In the genomic region with DNA sequence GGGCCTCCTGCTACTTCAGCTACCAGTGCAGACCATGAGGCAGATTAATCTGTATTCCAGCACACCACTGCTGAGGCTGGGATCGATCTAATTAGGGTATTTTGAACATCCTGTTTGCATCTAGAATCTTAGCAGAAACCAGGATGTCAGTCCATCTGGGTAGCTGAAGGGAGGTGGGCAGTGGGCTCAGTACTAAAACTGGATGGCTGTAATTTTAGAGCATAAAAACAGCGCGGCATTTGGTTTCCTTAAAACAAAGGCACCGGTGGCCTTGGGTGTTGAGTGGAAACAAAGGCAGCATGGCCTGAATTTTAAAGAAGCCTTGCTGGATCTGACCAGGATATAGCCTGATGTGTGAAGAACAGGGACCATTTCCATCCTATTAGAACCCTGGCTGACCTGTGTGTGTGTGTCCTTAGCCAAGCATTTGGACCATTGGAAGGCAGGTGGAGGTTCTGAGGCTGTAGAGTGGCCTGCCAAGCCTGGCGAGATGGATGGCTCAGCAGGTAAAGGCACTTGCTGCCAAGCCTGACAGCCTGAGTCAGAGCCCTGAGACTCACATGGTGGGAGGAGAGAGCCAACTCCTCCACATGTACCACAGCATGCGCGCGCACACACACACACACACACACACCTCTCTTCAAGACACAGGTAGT, we compare ENCODE assay signal across 16 mouse cellular contexts. TPM values are rescaled to one million over a fixed set of nuclear protein-coding genes. Genes with fewer than 3 reads are reported as not detected.
DNase-seq lines count a peak whose midpoint lies in the region; ATAC-seq lines count a peak whose summit lies in the region.
"Had no signal": no experiment of that assay in that cellular context is flagged by ENCODE, and none has a peak within 500 bp of the region (broad histone marks: within the 10 kb centered on the region; RNA-seq: fewer than 3 reads in every experiment).

No protein-coding gene starts in this region.

- no peak for DNase-seq in midbrain, embryonic 10.5 days (ENCODE audit: low spot score)
- no peak for DNase-seq in midbrain, embryonic 11.5 days (ENCODE audit: low spot score, missing footprints)
- peak; percentile 95 for DNase-seq in cerebellum, adult 9-10 months
- no peak for DNase-seq in Muller cell, postnatal 12 days (ENCODE audit: inconsistent ontology term)
- DNase-seq in urinary bladder, adult 18-20 months (ENCODE audit: low spot score in 2 of 2) = no peak
- DNase-seq in kidney, adult 9 months = no peak
- DNase-seq: adrenal gland, postnatal 25 days; gastrocnemius, adult 2 months; kidney, postnatal 36 days; right cerebral cortex, postnatal 25 days had no signal

- WGBS in midbrain, embryonic 10.5 days = 94% methylated on average over 8 of the region's 8 CpGs
- 85% methylated on average over 8 of the region's 8 CpGs for WGBS in midbrain, embryonic 11.5 days
- 68% methylated on average over 8 of the region's 8 CpGs for WGBS in hindbrain, embryonic 15.5 days

- H3K4me2 ChIP-seq in midbrain, embryonic 11.5 days = no peak overlapping the region
- no peak overlapping the region for H3K4me2 ChIP-seq in hindbrain, embryonic 15.5 days

- no peak overlapping the region for H3K9ac ChIP-seq in midbrain, embryonic 11.5 days (ENCODE audit: low read length)
- H3K9ac ChIP-seq in hindbrain, embryonic 15.5 days = no peak overlapping the region
- H3K9ac ChIP-seq: liver, embryonic 14.5 days had no signal

- ATAC-seq in midbrain, embryonic 11.5 days (ENCODE audit: low FRiP score) = no peak
- ATAC-seq in hindbrain, embryonic 15.5 days (ENCODE audit: low FRiP score, low read depth) = no peak
- ATAC-seq: intestine, embryonic 16.5 days had no signal

- peaks cover 6% of the 10 kb centered on the region; the same call in 1 of the 2 replicates for H3K4me1 ChIP-seq in midbrain, embryonic 10.5 days
- H3K4me1 ChIP-seq in midbrain, embryonic 11.5 days (ENCODE audit: control insufficient read depth, insufficient read depth, low read length) = no peaks in the 10 kb centered on the region
- peaks cover 42% of the 10 kb centered on the region for H3K4me1 ChIP-seq in hindbrain, embryonic 15.5 days (replicated peaks)

- no peaks in the 10 kb centered on the region for H3K27me3 ChIP-seq in midbrain, embryonic 10.5 days (ENCODE audit: low read depth, poor library complexity, severe bottlenecking)
- H3K27me3 ChIP-seq in midbrain, embryonic 11.5 days (ENCODE audit: control insufficient read depth, insufficient read depth, low read length) = no peaks in the 10 kb centered on the region
- no peaks in the 10 kb centered on the region for H3K27me3 ChIP-seq in hindbrain, embryonic 15.5 days
- H3K27me3 ChIP-seq: CH12.LX had no signal

- 0 out of 2 replicates have a peak overlapping the region, but pooled peaks have one; percentile 38 for H3K27ac ChIP-seq in midbrain, embryonic 10.5 days (replicated peaks)
- no peak overlapping the region for H3K27ac ChIP-seq in midbrain, embryonic 11.5 days (ENCODE audit: low read depth, low read length)
- H3K27ac ChIP-seq in hindbrain, embryonic 15.5 days (replicated peaks) = peak overlapping the region; percentile 64
- H3K27ac ChIP-seq: gastrocnemius, adult 2 months; liver, embryonic 14.5 days; macrophage had no signal

- H3K36me3 ChIP-seq in midbrain, embryonic 10.5 days = no peaks in the 10 kb centered on the region
- no peaks in the 10 kb centered on the region for H3K36me3 ChIP-seq in midbrain, embryonic 11.5 days (ENCODE audit: control insufficient read depth, insufficient read depth, low read length)
- no peaks in the 10 kb centered on the region for H3K36me3 ChIP-seq in hindbrain, embryonic 15.5 days

- H3K9me3 ChIP-seq in midbrain, embryonic 10.5 days (replicated peaks) = no peaks in the 10 kb centered on the region
- H3K9me3 ChIP-seq in midbrain, embryonic 11.5 days (ENCODE audit: control insufficient read depth, low read length) = no peaks in the 10 kb centered on the region
- no peaks in the 10 kb centered on the region for H3K9me3 ChIP-seq in hindbrain, embryonic 15.5 days

- H3K4me3 ChIP-seq in midbrain, embryonic 10.5 days = no peak overlapping the region
- no peak overlapping the region for H3K4me3 ChIP-seq in midbrain, embryonic 11.5 days (ENCODE audit: low read depth, low read length)
- H3K4me3 ChIP-seq in hindbrain, embryonic 15.5 days = no peak overlapping the region
- H3K4me3 ChIP-seq: gastrocnemius, adult 2 months had no signal

RNA-seq across cellular contexts. Expression of a gene that starts 55.3 kb away (rescaled TPM):
- polyA plus RNA-seq in midbrain, embryonic 10.5 days (2016; fragmentation: Nextera tagmentation; extraction: Ambion mirVana) = 0.53 and 1.4 TPM in 2 replicates
- 3.4 and 3.5 TPM in 2 replicates for polyA plus RNA-seq in midbrain, embryonic 11.5 days (2014; fragmentation: Nextera tagmentation; extraction: Ambion mirVana)
- polyA plus RNA-seq in hindbrain, embryonic 15.5 days (2015; fragmentation: Nextera tagmentation; extraction: Ambion mirVana) = 32.5 and 40.0 TPM in 2 replicates
- polyA plus RNA-seq: heart, embryonic 16.5 days; macrophage had no signal
